Mouse (Mus musculus) hindbrain, embryonic 13.5 days (tissue): ENCODE measurements at regions not wholly inside any gene's neighbourhood (a gene's known extent, or its start where the extent isn't known, plus 50 kb on each side); places are given as distances from the start of the nearest gene placed in this dataset.

Experiments used
- ATAC-seq: fragments of 200-750 bp; cut with Nextera tagmentation; 2 replicates; pipeline ENCODE4 v1.8.0; 2017; ENCODE audit warnings: moderate TSS enrichment; ENCODE audit not compliant: low FRiP score
- H3K27ac ChIP-seq: fragments of 300-500 bp; sonication (generic); 2 replicates; pipeline ENCODE4 v1.5.1; 2015; ENCODE audit warnings: inconsistent platforms, mild to moderate bottlenecking, moderate library complexity
- H3K27me3 ChIP-seq: fragments of 300-500 bp; sonication (generic); 2 replicates; pipeline ENCODE4 v1.6.1; 2015; ENCODE audit warnings: mild to moderate bottlenecking, inconsistent platforms
- H3K36me3 ChIP-seq: fragments of 300-500 bp; sonication (generic); 2 replicates; pipeline ENCODE4 v1.6.1; 2015; ENCODE audit warnings: mild to moderate bottlenecking, inconsistent platforms
- H3K4me1 ChIP-seq: fragments of 300-500 bp; sonication (generic); replicated peaks from 2 replicates; pipeline ENCODE4 v1.6.1; 2015; ENCODE audit warnings: inconsistent platforms
- H3K4me2 ChIP-seq: fragments of 300-500 bp; sonication (generic); 2 replicates; pipeline ENCODE4 v1.6.1; 2015; ENCODE audit warnings: inconsistent platforms, mild to moderate bottlenecking, moderate library complexity
- H3K4me3 ChIP-seq: fragments of 300-500 bp; sonication (generic); 2 replicates; pipeline ENCODE4 v1.5.1; 2015; ENCODE audit warnings: mild to moderate bottlenecking, inconsistent platforms
- H3K9ac ChIP-seq: fragments of 300-500 bp; sonication (generic); 2 replicates; pipeline ENCODE4 v1.6.1; 2015; ENCODE audit warnings: mild to moderate bottlenecking, inconsistent platforms
- H3K9me3 ChIP-seq: fragments of 300-500 bp; sonication (generic); 2 replicates; pipeline ENCODE4 v1.6.1; 2016; ENCODE audit warnings: inconsistent platforms
- WGBS: fragments of 180-500 bp; shearing (Covaris S2); methylation state at CpG from one replicate; pipeline ENCODE4 v1.1.7; 2015; 5-methylcytosine and 5-hydroxymethylcytosine counted together

DNA sequence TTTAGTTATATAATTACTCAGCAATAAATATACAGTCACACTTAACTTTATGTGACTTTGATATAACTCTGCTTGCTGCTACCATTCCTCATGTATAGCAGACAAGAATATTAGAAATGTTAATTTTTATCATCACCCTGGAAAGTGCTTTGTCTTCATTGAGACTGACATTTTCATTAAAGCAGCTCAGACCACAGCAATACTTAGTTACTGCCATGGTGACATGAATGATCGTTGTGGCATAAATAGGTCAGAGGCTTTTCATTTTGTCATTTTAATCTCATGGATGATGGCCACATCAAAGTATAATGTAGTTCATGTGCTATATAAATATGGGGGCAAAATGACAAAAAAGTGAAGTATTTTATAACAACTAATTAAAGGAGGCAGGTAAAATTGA is 498.1 kb downstream of the Slc22a22 start:
- Histone ChIP-seq H3K27ac (no peak overlapping the region), H3K4me1 (no peaks in the 10 kb centered on the region; the same call in 1 of the 2 replicates), H3K9me3 (no peaks in the 10 kb centered on the region), H3K27me3 (no peaks in the 10 kb centered on the region), H3K4me3 (no peak overlapping the region), H3K9ac (no peak overlapping the region), H3K36me3 (no peaks in the 10 kb centered on the region), H3K4me2 (no peak overlapping the region)
- ATAC-seq, result no peak
- WGBS, result 65% methylated on average over 1 of the region's 1 CpGs

DNA sequence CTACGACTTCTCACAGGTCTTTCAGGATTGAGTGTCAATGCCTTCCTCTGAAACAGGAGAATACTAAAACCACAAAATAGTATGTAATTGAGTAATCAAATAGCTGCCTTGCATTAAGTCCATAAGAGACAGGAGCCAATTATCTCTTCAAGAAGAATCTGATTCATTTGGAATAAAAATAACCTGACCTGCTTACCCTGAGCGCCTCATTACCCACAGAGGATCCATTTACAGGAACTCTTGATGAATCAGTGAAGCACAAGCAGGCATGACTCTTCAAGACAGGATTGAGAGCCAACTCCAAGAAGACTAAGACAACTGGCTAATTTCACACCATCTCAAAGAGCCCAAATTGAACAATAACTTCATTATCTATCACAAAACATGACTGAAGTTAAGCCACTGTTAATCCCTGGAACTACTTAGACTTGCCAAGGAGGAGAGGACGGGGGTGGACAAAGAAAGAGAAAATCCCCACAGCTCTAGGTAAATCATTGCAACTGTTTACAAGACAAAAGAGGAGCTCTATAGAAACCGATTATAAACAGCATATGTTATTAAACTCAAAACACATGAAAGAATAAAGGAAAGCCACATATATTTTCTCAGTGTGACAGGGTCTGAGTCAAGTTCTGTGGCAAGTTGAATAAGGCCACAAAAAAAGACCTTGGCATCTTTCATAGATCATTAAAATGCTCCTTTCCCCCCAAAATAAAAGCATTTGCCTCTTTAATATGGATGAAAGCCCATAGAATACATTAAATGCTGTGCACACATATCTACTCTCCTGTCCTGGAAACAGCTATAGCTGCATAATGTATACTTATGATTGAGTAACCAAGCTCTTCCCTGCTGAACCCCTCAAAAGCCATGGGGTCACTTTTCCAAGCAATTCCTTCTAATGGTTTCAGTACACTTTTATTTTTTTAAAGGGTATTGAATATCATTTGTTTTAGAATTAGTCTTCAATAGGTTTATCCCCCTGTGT is 501.7 kb downstream of the Slc22a22 start:
- Histone ChIP-seq H3K27ac (no peak overlapping the region), H3K4me3 (no peak overlapping the region), H3K36me3 (no peaks in the 10 kb centered on the region), H3K27me3 (no peaks in the 10 kb centered on the region), H3K9ac (no peak overlapping the region), H3K4me1 (no peaks in the 10 kb centered on the region; the same call in 1 of the 2 replicates), H3K9me3 (no peaks in the 10 kb centered on the region), H3K4me2 (no peak overlapping the region)
- whole genome bisulfite sequencing, result 47% methylated on average over 4 of the region's 4 CpGs
- ATAC-seq, result peak; percentile 52; the same call in 1 of the 2 replicates

DNA sequence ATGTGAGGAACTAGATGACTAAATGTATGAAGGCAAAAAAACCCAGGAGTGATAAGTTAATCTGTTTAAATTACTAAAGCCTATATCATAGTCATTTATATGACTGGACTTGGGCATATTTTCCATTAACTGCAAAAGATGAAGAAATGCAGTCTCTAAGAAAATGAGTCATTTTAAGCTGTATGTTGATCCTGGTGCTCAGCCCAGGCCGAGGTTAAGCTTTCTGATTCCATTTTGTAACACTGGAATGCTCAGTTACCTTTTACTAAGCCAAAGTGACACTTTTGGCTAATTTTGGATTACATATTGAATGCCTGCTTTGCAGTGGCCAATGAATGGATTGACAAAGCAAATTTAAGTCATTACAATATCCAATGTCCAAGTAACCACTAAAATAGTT is 507.3 kb downstream of the Slc22a22 start:
- Histone ChIP-seq H3K4me3 (no peak overlapping the region), H3K4me2 (no peak overlapping the region), H3K27ac (no peak overlapping the region), H3K36me3 (no peaks in the 10 kb centered on the region), H3K9ac (no peak overlapping the region), H3K4me1 (no peaks in the 10 kb centered on the region), H3K9me3 (no peaks in the 10 kb centered on the region), H3K27me3 (no peaks in the 10 kb centered on the region)
- no peak for ATAC-seq
- 72% methylated on average over 1 of the region's 1 CpGs for WGBS

DNA sequence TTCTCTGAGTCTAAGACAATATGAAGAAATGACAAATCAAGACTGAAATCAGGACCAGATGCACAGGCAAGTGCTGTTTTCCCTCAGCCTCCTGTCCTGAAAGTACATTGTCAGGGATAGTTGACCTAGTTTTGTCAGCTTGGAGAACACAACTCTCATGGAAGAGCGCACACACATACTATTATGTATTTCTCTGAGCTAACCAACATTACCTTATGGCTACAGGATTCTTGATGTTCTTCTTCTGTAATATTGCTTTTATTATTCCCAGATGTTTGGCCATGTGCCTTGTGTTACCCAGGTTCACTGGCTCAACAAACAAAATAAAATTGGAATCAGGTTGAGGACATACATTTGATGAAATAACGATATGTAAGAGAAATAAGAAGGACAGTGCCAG is 521.1 kb downstream of the Slc22a22 start:
- WGBS, result 84% methylated on average over 2 of the region's 2 CpGs
- no peaks in the 10 kb centered on the region for H3K36me3 ChIP-seq
- H3K4me3 ChIP-seq, result no peak overlapping the region
- H3K9ac ChIP-seq, result no peak overlapping the region
- H3K4me1 ChIP-seq, result no peaks in the 10 kb centered on the region
- H3K4me2 ChIP-seq, result no peak overlapping the region
- H3K9me3 ChIP-seq, result no peaks in the 10 kb centered on the region
- H3K27ac ChIP-seq, result no peak overlapping the region
- H3K27me3 ChIP-seq, result no peaks in the 10 kb centered on the region
- ATAC-seq, result no peak

DNA sequence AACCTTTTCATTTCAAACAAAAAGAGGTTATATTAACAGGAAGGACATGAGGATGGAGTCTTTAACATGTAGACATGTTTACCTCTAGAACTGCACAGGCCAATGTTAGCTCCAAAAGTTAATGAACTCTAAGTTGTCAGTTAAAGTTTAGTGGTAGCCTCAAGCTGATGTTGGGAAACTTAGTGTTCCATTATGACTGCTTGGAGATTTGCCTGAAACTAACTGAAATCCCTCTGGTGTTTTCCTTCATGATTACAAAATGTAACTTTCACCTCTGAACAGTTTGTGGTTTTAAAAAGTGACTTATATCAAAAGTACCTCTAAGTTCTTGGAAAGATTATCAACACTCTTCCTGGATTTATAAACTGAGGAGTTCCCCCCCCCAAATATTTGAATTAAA is 525.2 kb downstream of the Slc22a22 start:
- H3K27me3 ChIP-seq, result no peaks in the 10 kb centered on the region
- H3K27ac ChIP-seq, result no peak overlapping the region
- H3K9me3 ChIP-seq, result no peaks in the 10 kb centered on the region
- H3K9ac ChIP-seq, result no peak overlapping the region
- no peak overlapping the region for H3K4me3 ChIP-seq
- no peak for ATAC-seq
- no peak overlapping the region for H3K4me2 ChIP-seq
- no peaks in the 10 kb centered on the region for H3K36me3 ChIP-seq
- H3K4me1 ChIP-seq, result no peaks in the 10 kb centered on the region

DNA sequence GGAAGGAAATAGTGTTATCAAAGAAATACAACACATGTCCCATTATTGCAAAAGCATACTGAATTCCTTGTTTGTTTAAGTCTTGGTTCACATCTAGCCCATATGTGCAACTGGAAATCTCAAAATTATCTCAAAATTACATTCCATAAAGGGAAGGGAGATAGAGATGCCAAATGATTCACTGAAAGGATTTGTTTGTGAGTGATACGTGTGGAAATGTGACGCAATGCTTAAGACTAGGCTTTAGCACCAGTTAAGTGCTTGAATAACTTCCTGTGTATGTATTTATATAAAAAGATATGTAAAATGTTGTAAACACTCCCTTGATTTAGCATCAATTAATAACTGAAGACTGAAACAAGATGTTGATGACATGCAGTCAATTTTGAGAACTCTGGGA is 526.6 kb downstream of the Slc22a22 start:
- ATAC-seq, result no peak
- Histone ChIP-seq H3K36me3 (no peaks in the 10 kb centered on the region), H3K4me2 (no peak overlapping the region), H3K9me3 (no peaks in the 10 kb centered on the region), H3K4me1 (no peaks in the 10 kb centered on the region), H3K27me3 (no peaks in the 10 kb centered on the region), H3K4me3 (no peak overlapping the region), H3K27ac (no peak overlapping the region), H3K9ac (no peak overlapping the region)
- WGBS, result 92% methylated on average over 2 of the region's 2 CpGs

DNA sequence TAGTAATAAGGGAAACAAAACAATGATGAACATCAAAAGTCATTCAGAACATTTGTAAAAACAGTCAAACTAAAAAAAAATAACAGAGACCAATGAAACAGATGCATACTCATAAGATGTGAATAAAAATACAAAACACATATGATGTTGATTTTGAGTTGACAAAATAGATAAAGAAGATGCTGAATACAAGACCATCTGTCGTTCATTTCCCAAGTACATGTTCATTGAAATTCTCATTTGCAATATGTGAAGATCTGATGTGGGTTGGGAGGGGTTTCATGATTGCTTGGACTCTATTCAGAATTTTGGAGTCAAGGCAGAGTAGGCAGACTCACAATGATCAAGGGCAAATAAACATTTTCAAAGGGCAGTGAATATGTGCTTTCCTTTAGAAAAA is 536.5 kb downstream of the Slc22a22 start:
- WGBS, result 89% methylated on average over 1 of the region's 1 CpGs
- no peak for ATAC-seq

DNA sequence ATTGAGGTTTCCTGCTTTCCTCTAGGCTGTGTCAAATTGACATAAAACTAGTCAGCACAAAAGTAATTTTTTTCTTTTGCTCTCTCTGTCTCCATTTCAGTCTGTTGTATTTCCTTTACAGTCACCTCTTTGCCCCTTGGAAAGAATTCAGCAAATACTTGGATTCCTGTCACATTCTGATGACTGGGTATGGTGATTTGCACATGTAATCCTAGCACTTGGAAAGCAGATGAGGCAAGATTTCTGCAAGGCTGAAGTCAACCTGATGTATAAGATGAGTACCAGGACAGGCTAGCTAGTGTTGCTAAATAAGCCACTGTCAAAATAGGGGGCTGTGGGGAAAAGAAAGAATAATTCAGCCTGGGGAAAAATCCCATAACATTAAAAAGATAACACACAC is 580.9 kb downstream of the Slc22a22 start:
- no peaks in the 10 kb centered on the region for H3K9me3 ChIP-seq
- H3K4me1 ChIP-seq, result no peaks in the 10 kb centered on the region
- no peak overlapping the region for H3K4me3 ChIP-seq
- no peak for ATAC-seq
- H3K27me3 ChIP-seq, result no peaks in the 10 kb centered on the region
- no peak overlapping the region for H3K27ac ChIP-seq
- H3K9ac ChIP-seq, result no peak overlapping the region
- H3K4me2 ChIP-seq, result no peak overlapping the region
- H3K36me3 ChIP-seq, result no peaks in the 10 kb centered on the region

More for the DNA sequence above, 536.5 kb downstream of the Slc22a22 start:
- Histone ChIP-seq H3K4me3 (no peak overlapping the region), H3K4me1 (no peaks in the 10 kb centered on the region), H3K9me3 (no peaks in the 10 kb centered on the region), H3K9ac (no peak overlapping the region), H3K27me3 (no peaks in the 10 kb centered on the region), H3K36me3 (no peaks in the 10 kb centered on the region), H3K4me2 (no peak overlapping the region), H3K27ac (no peak overlapping the region)

DNA sequence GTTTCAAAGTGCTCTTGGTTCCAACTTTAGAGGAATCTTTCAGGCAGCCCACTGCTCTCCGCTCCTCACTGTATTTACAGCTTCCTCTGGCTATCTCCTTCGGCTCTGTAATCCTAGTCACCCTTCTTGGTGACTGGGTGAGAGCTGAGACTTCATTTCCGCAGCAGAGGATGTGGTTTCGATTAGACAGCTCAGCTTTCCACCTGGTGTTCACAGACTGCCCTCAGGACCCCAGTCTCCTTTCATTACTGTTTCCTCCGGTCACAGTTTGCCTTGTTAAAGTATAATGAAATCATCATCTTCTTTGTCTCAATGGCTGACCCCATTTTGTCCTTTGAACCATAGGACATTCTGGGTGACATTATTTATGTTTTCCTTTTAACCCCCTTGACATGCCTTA is 595.9 kb downstream of the Slc22a22 start:
- no peak overlapping the region for H3K4me2 ChIP-seq
- no peaks in the 10 kb centered on the region for H3K27me3 ChIP-seq
- WGBS, result 48% methylated on average over 5 of the region's 5 CpGs
- no peaks in the 10 kb centered on the region for H3K4me1 ChIP-seq
- no peaks in the 10 kb centered on the region for H3K36me3 ChIP-seq
- ATAC-seq, result no peak
- no peak overlapping the region for H3K4me3 ChIP-seq
- H3K9me3 ChIP-seq, result 0 out of 2 replicates have a peak, but pooled peaks cover 5% of the 10 kb centered on the region
- no peak overlapping the region for H3K27ac ChIP-seq
- no peak overlapping the region for H3K9ac ChIP-seq

DNA sequence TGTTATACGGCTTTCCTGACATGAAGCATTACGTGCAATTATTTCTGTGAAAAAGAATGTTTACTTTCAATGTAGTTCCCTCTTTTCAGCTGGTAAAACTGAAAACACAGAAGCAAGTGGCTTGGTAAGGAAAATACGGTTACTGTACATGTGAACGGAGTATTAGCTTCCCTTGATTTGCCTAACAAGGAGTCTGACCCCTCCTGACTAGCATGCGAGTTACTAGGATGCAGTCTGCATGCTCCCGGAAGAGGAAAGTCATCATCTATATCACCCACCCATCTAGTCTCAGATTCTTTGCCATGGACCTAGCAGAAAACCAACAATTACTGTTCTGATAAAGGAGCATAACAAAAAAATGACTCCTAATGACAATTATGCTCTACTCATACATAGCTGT is 611.5 kb downstream of the Slc22a22 start:
- H3K9me3 ChIP-seq, result no peaks in the 10 kb centered on the region
- H3K9ac ChIP-seq, result no peak overlapping the region
- H3K4me1 ChIP-seq, result peaks cover 8% of the 10 kb centered on the region
- no peak overlapping the region for H3K4me2 ChIP-seq
- peak overlapping the region; percentile 13; the same call in 1 of the 2 replicates for H3K27ac ChIP-seq
- no peak for ATAC-seq
- H3K27me3 ChIP-seq, result no peaks in the 10 kb centered on the region
- no peaks in the 10 kb centered on the region for H3K36me3 ChIP-seq
- WGBS, result 41% methylated on average over 6 of the region's 6 CpGs
- no peak overlapping the region for H3K4me3 ChIP-seq

DNA sequence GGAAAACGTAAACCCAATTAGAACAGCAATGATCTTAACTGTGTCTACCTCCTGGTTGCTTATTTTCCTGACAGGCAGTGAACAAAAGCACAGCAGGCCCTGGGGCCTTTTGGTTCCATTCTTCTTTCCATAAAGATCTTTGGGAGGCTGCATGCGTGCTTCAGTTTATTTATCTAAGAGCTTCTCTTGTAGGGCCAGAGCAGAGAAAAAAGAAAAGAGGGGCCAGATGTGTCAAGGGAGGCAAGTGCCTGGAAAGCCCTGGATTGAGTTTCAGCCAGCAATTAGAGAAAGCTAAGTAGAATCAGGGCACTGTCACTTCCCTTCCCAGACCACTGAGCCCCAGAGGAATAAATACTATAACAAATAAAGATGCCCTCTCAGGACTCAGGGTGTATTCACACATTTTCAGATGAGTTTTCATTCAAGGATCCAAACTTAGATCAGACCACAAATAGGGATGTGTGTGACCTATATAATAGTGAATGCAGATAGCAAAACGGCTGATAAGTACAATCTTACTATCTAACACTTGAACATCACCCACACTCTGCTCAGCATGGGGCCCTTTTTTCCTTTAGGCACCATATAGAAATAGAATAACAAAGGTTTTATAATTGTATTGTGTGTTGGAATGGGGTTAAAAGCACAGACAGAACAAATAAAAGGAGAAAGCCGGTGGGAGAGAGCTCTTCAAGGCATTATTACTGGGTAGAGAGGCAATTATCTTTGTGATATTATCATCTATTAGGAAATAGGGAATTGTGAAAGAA is 612.2 kb downstream of the Slc22a22 start:
- H3K4me3 ChIP-seq, result no peak overlapping the region
- H3K27ac ChIP-seq, result peak overlapping the region; percentile 40; the same call in 1 of the 2 replicates
- H3K36me3 ChIP-seq, result no peaks in the 10 kb centered on the region
- H3K9ac ChIP-seq, result no peak overlapping the region
- no peak overlapping the region for H3K4me2 ChIP-seq
- no peaks in the 10 kb centered on the region for H3K9me3 ChIP-seq
- H3K27me3 ChIP-seq, result no peaks in the 10 kb centered on the region
- peaks cover 8% of the 10 kb centered on the region for H3K4me1 ChIP-seq
- 8% methylated on average over 4 of the region's 4 CpGs for WGBS
- no peak for ATAC-seq

DNA sequence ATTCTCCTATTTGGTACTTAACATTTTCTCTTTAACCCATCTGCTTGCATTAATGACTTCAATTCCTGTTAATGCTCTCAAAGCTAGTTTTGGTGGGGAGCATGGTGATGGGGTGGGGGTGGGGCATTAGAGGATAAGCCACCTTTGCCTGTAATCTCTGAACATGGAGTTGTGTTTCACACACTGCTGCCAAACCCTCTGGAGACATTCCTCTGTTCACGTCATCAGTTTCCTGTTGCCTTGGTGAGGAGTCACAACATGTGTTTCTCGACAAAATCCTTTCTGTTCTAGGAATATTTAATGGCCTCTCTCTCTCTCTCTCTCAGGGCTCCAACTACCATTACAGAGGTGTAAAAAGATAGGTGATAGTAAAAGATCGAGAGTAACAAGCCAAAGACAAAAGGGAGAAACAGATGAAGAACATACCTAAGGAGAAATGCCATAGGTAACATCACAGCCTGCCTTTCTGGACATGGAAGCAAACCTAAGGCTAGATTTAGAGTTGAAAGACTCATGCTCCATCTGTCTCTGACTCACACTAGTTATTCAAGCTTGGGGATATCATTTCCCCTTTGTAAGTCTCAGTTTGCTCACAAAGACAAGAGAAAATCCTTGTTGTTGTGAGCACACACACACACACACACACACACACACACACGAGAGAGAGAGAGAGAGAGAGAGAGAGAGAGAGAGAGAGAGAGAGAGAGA is 618.6 kb downstream of the Slc22a22 start:
- H3K9ac ChIP-seq, result no peak overlapping the region
- H3K27me3 ChIP-seq, result no peaks in the 10 kb centered on the region
- H3K9me3 ChIP-seq, result no peaks in the 10 kb centered on the region
- H3K36me3 ChIP-seq, result no peaks in the 10 kb centered on the region
- H3K4me2 ChIP-seq, result no peak overlapping the region
- H3K27ac ChIP-seq, result no peak overlapping the region
- no peaks in the 10 kb centered on the region; the same call in 1 of the 2 replicates for H3K4me1 ChIP-seq
- 47% methylated on average over 4 of the region's 4 CpGs for WGBS
- ATAC-seq, result no peak
- no peak overlapping the region for H3K4me3 ChIP-seq
